Mouse (Mus musculus): ENCODE results near the gene Chd1l.
A peak's percentile ranks its signal among the peaks of the same experiment; 100 is the strongest.

Chd1l gene

DNA sequence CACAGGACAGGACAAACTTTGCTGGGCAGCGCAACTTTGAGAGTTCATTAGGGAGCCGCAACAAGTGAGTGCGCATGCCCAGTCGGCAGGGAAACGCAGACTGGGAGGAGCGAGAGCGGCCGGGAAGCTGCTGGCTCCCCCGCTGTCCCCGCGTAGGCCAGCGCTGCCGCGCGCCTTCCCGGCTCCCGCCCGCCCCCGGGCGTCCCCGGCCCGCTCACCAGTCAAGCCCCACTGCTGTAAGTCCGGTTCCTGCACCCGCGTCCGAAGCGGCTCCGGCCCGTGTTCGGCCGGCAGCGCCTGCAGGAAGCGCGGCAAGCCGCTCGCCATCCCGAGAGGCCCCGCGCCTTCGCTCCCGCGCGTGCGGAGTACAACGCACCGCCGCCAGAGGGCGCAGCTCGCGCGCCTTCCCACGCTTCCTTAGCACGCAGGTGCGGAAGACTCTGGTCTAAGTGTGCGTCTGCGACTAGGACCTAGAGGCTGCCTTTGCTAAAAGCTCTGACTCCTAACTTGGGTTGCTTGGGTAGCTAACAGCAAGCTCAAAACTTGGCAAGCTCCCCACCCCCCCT lies at the start of gene Chd1l:
Gene Chd1l, minus strand, starts transcription at position 359 of the 566 bp plus-strand sequence.
- peak; percentile 71 for DNase-seq (ENCODE audit: low spot score)

DNA sequence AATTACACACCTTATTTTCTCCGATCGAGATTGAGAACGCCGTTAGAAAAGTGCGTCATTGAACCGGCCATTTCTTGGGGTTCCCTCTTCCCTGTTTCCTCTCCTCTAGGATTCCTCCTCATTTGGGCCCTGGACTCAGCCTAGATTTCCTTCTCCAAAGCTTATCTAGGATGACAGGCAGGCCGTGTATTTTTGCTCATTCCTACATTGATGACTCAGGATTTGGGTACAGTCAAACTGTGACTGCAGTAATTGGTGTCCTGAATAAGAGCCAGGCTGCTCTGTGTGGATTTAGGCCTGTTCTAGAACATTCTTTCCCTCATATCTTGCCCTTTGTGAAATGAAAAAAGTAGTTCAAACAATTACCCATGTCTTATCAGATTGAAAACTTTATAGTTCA lies 49.7 kb upstream of the Chd1l start:
- DNase-seq (ENCODE audit: low spot score): no peak

DNA sequence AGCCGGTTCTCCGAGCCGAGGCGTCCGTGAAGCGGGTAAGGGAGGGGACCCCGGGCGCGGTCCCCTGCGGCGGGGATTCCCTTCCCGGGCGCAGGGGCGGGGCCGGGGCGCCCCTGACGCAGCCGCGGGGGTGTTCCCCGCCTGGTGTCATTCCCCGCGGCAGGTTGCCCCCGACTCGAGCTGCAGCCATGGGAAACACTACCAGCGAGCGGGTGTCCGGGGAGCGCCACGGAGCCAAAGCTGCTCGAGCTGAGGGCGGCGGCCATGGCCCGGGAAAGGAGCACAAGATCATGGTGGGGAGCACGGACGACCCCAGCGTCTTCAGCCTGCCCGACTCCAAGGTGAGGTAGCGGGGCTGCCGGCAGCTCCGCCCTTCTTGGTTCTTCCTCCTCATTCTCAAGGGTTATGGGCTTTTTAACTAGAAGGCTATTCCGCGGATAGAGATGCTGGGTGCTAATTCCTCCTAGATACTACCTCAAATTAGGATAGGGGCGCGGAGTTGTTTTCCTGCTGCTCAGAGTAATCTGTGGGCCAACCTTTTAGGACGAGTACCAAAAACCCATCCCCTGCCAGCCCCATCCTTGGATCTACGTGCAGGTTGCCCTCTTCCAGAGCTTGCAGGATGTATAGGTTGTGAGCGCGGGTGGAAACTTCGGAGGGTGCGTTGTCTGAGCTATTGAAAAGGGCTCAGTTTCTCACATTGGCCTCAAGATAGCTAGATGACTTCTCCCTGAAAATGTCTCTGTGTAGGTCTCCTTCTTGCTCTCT lies 48.6 kb upstream of the Chd1l start:
- peak; percentile 31 for DNase-seq (ENCODE audit: low spot score)

DNA sequence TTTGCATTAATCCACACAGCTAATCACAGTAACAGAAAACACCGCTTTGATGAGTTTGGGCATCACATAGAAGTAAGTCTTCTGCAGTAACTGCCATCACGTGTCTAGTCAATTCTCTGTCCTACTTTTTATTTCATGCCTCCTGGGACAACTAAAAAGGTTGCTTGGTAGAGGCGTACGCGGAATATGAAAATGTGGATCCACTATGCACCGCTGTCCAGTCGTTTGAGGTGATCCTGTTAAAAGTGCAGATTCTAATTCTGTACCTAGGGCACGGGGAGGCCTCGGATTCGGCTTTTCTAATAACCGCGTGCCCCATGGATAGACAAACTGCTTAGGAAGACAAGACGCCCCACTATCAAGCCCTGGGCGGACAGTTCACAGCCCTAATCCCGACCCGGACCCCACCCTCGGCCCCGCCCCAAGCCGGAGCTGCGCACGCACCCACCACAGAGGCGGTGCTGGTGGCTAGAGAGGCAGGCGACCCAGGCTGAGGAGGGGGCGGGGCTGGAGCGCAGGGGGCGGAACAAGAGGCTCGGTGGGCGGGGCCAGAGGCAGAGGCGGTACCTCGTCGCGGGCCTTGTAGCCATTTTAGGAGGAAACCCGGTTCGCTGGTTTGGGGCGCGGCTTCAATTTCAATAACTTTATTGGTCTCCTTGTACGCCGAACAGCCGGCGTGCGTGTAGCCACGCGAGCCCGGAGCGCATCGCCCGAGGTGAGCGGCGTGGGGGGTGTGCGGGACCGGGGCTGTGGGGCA lies 47.8 kb upstream of the Chd1l start, which contains the start of gene Prkab2:
Gene Prkab2, plus strand, starts transcription at position 539 of the 757 bp plus-strand sequence.
- peak; percentile 99 for DNase-seq (ENCODE audit: low spot score)

DNA sequence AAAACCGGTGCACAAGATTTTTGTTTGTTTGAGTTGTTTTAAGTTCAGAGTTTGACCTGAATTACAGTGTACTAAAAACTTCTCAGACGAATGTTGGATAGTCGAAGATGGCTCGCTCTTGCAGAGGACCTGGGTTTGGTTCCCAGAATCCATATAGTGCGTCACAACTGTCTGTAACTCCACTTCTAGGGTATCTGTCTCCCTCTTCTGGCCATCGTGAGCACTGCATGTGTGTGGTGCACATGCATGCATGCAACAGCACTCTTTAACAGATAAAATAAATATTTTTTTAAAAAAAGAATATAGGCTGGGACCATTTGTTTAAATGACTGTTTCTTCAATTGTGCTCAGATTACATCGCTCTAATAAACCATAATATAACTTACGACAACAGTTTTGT lies 44.9 kb upstream of the Chd1l start:
- no peak for DNase-seq (ENCODE audit: low spot score)

DNA sequence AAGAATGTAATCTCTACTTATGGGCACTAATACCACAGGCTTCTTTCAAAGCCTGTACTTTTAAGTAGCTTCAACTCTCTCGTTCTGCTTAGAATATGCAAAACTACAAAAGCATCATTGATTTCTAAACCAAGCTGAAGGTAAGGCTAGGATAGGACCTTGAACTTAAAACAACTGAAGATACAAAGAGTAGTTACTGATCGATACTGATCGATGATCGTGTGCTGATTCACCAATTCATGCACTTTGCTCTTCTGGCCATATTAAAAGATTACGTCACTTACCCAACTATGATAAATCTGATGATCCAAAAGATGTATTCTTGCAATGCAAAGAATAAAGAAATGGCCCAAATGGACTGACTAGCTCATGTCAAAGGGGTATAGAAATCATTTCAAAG lies 43.8 kb upstream of the Chd1l start:
- no peak for DNase-seq (ENCODE audit: low spot score)

DNA sequence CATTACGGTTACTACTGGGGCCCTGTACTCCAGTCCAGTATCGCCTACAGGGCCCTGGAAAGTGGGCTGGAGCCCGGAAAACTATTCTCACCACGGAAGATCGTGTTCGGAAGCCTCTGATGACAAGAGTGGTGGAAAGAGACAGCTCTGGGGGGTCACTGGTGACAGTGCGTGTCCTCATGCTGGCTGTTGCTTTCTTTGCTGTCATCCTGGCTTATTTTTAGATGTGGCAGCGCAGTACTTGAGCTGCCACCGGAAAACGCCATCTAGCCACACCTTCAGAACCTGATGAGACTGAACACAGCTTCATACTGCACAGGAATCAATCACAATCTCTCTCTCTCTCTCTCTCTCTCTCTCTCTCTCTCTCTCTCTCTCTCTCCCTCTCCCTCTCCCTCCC lies 41.6 kb upstream of the Chd1l start:
- DNase-seq (ENCODE audit: low spot score): no peak

DNA sequence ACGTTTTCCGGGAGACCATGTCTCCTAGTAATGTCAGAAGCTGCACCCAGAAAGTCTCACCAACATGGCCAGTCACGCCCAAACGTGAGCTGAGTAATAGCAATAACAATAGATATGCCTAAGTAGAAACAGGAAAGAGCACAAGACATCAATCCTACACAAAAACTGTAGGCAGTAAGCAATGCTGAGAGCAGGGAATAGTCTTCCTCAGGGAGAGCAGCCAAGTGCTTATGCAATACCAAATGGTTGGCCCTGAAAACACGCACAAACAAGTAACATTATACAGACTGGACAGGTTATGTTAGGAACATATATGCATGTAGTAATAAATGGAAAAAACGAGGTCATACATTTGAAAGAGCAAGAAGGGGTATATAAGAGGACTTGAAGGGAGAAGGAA lies 39.5 kb upstream of the Chd1l start:
- no peak for DNase-seq (ENCODE audit: low spot score)

DNA sequence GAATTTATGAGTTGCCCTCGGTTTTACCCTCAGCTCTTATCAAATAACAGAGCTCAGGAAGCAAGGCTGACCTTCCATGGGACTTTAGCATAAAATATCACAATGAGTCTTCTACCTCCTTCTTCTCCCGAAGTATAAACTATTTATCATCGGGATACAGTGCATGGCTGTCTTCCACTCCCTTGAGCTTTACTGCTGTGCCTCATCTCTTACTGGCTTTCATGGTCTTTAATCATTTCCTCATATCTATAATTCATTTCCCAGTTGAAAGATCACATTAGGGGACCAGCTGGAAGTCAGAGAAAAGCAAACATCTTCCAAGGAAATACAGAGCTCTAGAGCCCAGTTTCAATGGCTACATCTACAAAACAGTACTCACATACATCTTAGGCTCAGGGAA lies 39.0 kb upstream of the Chd1l start:
- DNase-seq (ENCODE audit: low spot score): no peak

DNA sequence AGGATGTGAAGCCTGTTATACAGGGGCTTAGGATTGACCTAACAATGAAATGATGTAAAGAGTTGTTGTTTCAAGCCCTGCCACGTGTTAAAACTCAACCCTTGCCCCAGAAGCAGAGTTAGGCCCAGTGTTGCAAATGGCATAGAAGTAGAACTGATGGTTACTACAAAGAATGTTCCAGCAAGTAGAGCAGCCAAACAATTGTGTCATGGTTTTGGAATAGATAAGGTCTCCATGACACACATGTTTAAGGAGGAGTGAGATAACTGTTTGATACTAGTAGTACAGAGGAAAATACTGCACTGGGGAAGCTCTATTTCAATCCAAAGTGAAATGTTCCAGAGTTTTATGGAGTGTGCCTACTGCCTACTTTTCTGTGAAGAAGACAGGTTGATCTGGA lies 38.5 kb upstream of the Chd1l start:
- DNase-seq (ENCODE audit: low spot score): no peak

DNA sequence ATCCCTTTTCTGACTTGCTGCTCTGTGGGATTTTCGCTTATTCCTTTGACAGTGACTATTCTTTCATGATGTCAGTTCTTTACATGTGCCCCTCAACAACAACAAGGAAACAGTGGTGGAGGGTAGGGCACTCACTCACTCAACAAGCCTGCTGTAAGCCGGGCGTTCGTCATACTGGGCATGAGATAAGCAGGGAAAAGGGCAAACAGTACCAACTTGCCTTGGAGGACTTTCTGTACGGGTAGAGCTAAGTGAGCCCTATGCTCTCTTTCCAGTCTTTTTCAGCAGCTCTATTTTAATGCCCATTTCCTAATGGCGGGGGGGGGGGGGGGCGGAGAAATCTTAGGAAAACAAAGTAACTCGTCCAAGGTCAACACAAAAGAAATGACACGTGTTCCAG lies 32.0 kb upstream of the Chd1l start:
- no peak for DNase-seq (ENCODE audit: low spot score)

DNA sequence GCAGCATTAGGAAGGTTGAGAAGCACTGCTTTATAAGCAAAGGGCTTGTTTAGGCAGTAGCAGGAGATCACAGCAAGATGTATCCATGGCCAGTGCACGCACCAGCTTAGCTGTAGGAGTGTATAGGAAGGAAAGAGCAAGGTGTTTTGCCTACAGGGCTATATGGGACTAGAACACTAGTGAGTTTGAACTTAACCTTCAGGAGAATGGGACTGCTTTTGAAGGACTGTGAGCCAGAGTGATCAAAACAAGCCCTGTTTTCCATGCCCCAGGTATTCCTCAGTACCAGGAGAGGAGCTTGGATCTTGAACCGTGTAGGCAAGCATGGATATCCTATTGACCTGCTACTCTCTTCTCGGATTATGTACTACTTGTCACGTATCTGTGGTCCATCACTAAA lies 31.4 kb upstream of the Chd1l start:
- no peak for DNase-seq (ENCODE audit: low spot score)

DNA sequence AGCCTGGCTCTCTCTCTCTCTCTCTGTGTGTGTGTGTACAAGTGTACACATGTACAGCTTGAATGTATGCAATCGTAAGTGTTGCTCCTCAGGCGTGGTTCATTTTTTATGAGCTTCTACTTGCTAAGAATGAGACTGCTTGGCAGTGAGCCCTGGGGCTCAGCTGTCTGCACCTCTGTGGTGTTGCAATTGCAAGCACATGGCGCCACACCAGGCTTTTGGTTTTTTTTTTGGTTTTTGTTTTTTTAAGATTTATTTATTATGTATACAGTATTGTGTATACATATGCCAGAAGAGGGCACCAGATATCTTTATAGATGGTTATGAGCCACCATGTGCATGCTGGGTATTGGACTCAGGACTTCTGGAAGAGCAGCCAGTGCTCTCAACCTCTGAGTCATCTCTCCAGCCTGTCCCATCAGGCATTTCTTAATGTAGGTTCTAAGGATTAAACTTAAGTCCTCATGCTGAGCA lies 24.3 kb upstream of the Chd1l start:
- DNase-seq (ENCODE audit: low spot score): no peak

DNA sequence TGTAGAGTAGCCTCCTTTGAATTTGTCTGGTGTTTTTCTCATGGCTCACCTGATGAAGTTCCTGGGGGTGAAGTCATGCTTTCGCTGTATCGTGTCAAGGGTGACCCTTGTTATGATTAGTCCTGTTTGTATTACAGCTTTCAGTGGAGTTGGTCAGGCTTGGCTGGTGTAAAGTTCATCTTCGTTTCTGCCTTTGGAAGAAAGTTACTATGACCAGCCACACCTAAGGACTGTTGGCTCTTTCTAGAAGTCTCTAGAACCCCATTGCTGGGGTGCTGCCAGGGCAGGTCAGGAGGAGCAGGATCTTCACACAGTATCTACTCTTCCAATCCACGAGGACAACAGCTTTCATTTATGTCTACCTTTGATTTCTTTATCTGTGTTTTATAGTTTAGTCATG lies 23.5 kb upstream of the Chd1l start:
- no peak for DNase-seq (ENCODE audit: low spot score)

DNA sequence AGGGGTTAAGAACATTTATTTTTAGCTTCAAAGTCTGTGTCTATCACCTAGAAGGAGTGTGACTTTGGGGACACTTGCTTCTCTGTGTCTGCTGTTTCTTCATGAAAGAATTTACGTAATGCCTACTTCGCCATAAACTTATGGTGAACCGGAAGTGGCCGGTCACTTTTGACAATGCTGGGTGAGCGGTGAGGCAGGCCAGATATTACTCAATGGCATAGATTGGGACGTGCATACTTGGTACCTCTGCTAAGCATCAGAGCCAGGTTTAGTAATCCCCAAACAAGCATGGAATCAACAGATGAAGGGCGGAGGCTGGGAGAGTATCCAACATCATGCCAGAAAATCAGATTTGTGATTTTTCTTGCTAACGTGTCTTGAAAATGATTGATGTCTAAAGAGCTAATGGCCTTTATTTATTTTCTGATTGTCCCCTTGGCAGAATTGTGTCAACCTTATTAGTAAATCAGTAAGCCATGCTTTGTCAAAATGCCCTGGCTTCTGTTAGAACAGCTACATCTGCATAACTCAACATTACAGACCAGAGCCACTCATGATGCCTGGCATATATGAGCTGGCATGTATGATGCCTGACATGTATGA lies 21.4 kb upstream of the Chd1l start:
- no peak for DNase-seq (ENCODE audit: low spot score)

DNA sequence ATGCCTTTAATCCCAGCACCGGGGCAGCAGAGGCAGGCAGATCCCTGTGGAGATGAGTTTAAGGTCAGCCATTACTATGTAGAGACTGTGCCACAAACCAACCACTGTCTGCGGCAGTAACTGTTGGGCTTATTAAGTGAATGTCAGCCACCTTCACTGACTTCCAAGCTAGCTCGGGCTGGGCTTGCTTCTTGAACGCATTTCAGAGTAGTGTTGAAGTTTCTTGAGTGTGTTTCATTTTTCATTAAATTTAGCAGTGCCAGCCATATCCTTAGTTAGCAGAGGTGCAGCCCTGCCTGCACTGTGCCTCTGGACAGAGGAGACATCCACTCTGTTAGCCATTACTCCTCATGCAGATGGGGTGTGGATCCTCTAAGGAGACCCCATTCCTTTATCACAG lies 20.7 kb upstream of the Chd1l start:
- no peak for DNase-seq (ENCODE audit: low spot score)

DNA sequence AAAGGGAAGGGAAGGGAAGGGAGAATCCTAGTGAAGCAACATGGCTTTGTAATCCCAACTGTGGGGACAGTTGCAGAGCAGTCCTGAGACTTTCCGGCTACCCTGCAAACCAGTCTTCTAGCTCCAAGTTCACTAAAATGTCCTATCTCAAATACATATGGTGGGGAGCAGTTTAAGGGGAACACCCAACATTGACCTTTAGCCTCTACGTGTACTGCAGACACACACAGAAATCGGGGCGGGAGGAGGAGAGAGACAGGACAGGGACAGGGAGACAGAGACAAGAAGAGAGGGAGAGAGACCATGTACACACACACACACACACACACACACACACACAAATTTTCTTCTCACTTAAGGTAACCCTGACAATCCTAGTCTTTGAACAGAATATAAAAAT lies 19.9 kb upstream of the Chd1l start:
- no peak for DNase-seq (ENCODE audit: low spot score)

DNA sequence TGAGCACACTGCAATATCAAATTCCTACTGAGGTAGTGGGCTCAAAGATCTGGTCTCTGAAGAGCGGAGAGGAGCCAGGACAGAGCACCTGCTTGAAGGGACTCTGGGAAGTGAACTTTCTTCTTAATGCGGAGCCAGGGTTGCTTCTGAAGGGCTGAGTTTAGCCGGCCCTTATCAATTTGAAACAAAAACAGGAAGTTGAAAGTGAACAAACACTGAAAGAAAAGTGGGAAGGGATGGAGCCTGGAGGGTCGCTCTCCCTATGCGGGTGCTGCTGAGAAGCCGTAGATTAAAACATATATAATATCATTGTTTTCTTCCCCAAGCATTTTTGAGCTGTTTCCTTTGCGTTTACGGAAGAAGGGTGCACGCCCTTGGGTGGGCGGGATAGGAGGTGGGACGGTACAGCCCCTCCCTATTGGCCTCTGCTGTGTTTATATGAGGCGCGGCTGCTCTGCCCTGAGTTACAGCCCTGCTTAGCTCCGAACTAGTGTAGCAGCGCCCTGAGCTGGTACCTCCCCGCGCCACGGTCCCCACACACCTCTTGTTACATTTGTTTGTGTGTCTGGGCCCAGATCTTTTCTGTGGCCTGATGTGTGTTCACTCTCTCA lies 18.5 kb upstream of the Chd1l start, which contains the start of gene Fmo5:
Gene Fmo5, plus strand, starts transcription at position 414 of the 611 bp plus-strand sequence.
- peak; percentile 26 for DNase-seq (ENCODE audit: low spot score)

DNA sequence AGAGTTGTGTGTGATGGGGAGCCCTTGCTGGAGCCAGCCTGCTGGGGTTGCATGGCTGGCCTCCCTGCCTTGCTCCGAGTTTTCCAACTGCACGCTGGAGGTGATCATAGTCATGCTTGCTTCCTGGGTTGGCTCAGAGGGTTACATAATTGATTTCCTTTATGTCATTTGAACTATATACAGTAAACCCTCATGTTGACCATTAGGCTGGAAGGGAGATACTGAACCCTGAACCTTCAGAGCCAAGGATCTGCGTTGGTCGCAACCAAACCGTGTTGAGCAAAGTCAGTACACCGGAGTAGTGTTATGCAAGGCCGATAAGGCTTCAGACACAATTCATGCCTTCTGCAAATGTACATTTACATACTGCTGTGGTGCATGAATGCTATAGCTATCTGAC lies 17.9 kb upstream of the Chd1l start:
- no peak for DNase-seq (ENCODE audit: low spot score)

DNA sequence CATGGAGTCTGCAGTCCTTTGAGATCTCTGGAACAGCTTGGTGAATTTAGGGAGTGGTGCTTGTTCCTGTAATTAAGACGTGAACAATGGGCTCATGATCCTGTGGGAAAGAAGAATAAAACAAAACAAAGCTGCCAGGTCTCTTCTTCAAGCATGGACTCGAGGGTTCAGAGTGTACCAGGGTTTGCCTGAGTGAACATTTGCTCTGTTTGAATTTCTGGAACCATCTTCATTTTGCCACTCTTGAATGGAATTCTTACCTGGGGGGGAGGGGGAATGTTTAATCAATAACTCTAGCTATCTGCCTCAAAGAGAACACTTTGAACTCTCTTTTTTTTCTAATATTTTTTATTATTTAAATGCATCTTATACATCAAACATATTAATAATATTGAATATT lies 14.6 kb upstream of the Chd1l start:
- no peak for DNase-seq (ENCODE audit: low spot score)

DNA sequence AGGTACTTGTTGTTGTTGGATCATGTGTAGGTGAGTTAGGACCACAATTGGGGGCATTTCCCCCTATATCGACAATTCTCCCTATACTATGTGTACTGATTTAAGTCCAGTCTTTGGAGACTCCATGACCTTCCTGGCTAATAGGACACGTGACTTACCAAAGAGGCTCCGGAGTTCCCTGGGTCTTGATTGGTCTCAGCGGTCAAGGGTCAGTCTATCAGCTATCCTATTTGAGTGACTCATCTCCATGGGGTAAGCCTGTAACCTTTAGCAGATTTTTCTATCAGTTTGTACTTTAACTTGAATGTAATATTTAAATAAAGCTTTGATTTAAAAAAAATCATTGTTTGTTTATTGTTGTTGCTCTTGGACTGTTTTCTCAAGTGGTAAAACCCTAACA lies 10.7 kb upstream of the Chd1l start:
- no peak for DNase-seq (ENCODE audit: low spot score)

DNA sequence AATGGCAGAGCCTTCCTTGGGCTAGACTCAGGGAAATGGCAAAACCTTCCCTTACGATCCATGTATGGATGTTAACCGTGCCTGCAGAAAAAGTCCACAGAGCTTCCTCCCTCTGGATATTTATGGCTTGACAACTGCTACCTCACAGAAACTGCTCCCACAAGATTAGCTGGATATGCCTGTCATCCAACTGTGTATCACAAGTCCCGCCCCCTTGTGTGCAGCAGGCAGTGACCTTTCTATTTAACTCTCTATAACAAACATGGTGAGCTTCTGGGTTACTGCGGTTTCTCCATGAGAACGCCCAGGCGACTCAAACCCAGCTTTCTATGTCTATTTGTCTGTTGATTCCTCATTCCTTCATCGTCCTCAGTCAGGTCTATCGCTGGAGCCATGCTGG lies 7.9 kb upstream of the Chd1l start:
- DNase-seq (ENCODE audit: low spot score): no peak

Measured in urinary bladder, postnatal 10 days (tissue).